Mouse (Mus musculus) kidney, adult 2 months (tissue): ENCODE results near the gene Stk24.

Experiments used
- CTCF ChIP-seq: fragments of 200-500 bp; conservative IDR thresholded peaks from 2 replicates; pipeline ENCODE4 v1.5.1; 2011; ENCODE audit warnings: low read depth, mild to moderate bottlenecking, control low read depth, low read length, moderate library complexity, mixed read lengths; ENCODE audit not compliant: insufficient read depth, insufficient read length
- POLR2A ChIP-seq: fragments of 200-500 bp; IDR thresholded peaks from one replicate; pipeline ENCODE4 v1.6.1; 2011; ENCODE audit warnings: low read depth, low read length, control low read depth

- TF ChIP-seq CTCF, result no peak
- no peak for TF ChIP-seq POLR2A
These were observed 140.4 kb downstream of the Stk24 start for GRCm38 (mm10) chr14:121239386-121239785.
